ENCODE assay signal across 15 mouse cellular contexts in the genomic region with DNA sequence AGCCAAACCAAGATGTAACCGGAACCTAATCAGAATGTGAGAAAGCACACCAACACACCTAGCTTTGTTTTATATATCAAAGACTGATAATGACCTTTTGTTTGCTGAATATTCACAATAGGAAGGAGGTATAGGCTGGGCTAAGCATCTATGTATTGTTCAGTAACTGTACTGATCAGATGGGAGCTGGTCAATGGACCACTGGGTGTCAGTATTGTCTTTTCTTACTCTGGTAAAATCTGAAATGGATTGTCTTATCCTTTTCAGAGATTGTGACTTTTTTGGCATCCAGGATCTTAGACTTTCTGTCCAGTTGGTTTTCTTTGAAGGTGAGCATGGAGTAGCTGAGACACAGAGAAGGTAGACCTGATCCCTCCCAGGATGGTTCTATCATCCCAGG.
DNase-seq lines count a peak whose midpoint lies in the region; ATAC-seq and TF ChIP-seq lines count a peak whose summit lies in the region.
"Had no signal": no experiment of that assay in that cellular context is flagged by ENCODE, and none has a peak within 500 bp of the region (broad histone marks: within the 10 kb centered on the region; RNA-seq: fewer than 3 reads in every experiment).

No protein-coding gene starts in this region.

- no peaks in the 10 kb centered on the region for H3K27me3 ChIP-seq in hindbrain, embryonic 16.5 days (replicated peaks; ENCODE audit: control insufficient read depth, insufficient read depth, low read length)
- no peaks in the 10 kb centered on the region for H3K27me3 ChIP-seq in hindbrain, embryonic 11.5 days (ENCODE audit: control insufficient read depth, insufficient read depth, low read length)
- no peaks in the 10 kb centered on the region for H3K27me3 ChIP-seq in lung, postnatal 0 days (replicated peaks; ENCODE audit: insufficient read depth, low read length)
- no peaks in the 10 kb centered on the region for H3K27me3 ChIP-seq in midbrain, postnatal 0 days (ENCODE audit: insufficient read depth, low read length)
- H3K27me3 ChIP-seq: embryonic facial prominence, embryonic 15.5 days; heart, embryonic 13.5 days; liver, embryonic 13.5 days had no signal

- TF ChIP-seq CTCF in lung, postnatal 0 days (IDR thresholded peaks at IDR 0.05): peak; percentile 40
- TF ChIP-seq CTCF in midbrain, postnatal 0 days (IDR thresholded peaks at IDR 0.05): peak; percentile 77

- no peak for TF ChIP-seq EP300 in lung, postnatal 0 days (IDR thresholded peaks at IDR 0.05)

- H3K36me3 ChIP-seq in hindbrain, embryonic 16.5 days (ENCODE audit: control insufficient read depth, insufficient read depth, low read length): no peaks in the 10 kb centered on the region
- no peaks in the 10 kb centered on the region for H3K36me3 ChIP-seq in hindbrain, embryonic 11.5 days (ENCODE audit: control insufficient read depth, insufficient read depth, low read length)
- H3K36me3 ChIP-seq in lung, postnatal 0 days (ENCODE audit: insufficient read depth, low read length): no peaks in the 10 kb centered on the region
- H3K36me3 ChIP-seq in midbrain, postnatal 0 days (ENCODE audit: insufficient read depth, low read length): no peaks in the 10 kb centered on the region
- H3K36me3 ChIP-seq: embryonic facial prominence, embryonic 15.5 days; heart, embryonic 13.5 days; liver, embryonic 13.5 days had no signal

- H3K9me3 ChIP-seq in hindbrain, embryonic 16.5 days (ENCODE audit: control insufficient read depth, low read length): no peaks in the 10 kb centered on the region
- H3K9me3 ChIP-seq in hindbrain, embryonic 11.5 days (ENCODE audit: control insufficient read depth, low read length): no peaks in the 10 kb centered on the region
- no peaks in the 10 kb centered on the region for H3K9me3 ChIP-seq in lung, postnatal 0 days (ENCODE audit: low read length)
- H3K9me3 ChIP-seq in midbrain, postnatal 0 days (ENCODE audit: low read length): no peaks in the 10 kb centered on the region
- H3K9me3 ChIP-seq: embryonic facial prominence, embryonic 15.5 days; heart, embryonic 13.5 days; liver, embryonic 13.5 days had no signal

- no peak overlapping the region for H3K4me2 ChIP-seq in hindbrain, embryonic 16.5 days (ENCODE audit: low read length)
- no peak overlapping the region for H3K4me2 ChIP-seq in hindbrain, embryonic 11.5 days (replicated peaks; ENCODE audit: low read depth, low read length)
- no peak overlapping the region for H3K4me2 ChIP-seq in lung, postnatal 0 days (replicated peaks; ENCODE audit: low read depth, low read length)
- no peak overlapping the region for H3K4me2 ChIP-seq in midbrain, postnatal 0 days (ENCODE audit: low read depth, low read length, poor library complexity, severe bottlenecking)
- H3K4me2 ChIP-seq: embryonic facial prominence, embryonic 15.5 days; heart, embryonic 13.5 days; liver, embryonic 13.5 days had no signal

- no peak overlapping the region for H3K9ac ChIP-seq in hindbrain, embryonic 16.5 days (ENCODE audit: low read depth, low read length)
- no peak overlapping the region for H3K9ac ChIP-seq in hindbrain, embryonic 11.5 days (ENCODE audit: low read depth, low read length)
- H3K9ac ChIP-seq in lung, postnatal 0 days (replicated peaks; ENCODE audit: low read depth): no peak overlapping the region
- H3K9ac ChIP-seq in midbrain, postnatal 0 days (replicated peaks; ENCODE audit: low read length, poor library complexity, severe bottlenecking): no peak overlapping the region
- H3K9ac ChIP-seq: embryonic facial prominence, embryonic 15.5 days; heart, embryonic 13.5 days; liver, embryonic 13.5 days had no signal

- H3K27ac ChIP-seq in hindbrain, embryonic 16.5 days (ENCODE audit: low read depth, low read length): no peak overlapping the region
- no peak overlapping the region for H3K27ac ChIP-seq in hindbrain, embryonic 11.5 days (ENCODE audit: low read depth, low read length)
- H3K27ac ChIP-seq in lung, postnatal 0 days (ENCODE audit: low read length): no peak overlapping the region
- H3K27ac ChIP-seq in midbrain, postnatal 0 days (ENCODE audit: low read depth, low read length): no peak overlapping the region
- H3K27ac ChIP-seq: embryonic facial prominence, embryonic 15.5 days; heart, embryonic 13.5 days; liver, embryonic 13.5 days had no signal

- ATAC-seq in hindbrain, embryonic 16.5 days: peak; percentile 76; the same call in 1 of the 2 replicates
- no peak for ATAC-seq in hindbrain, embryonic 11.5 days (ENCODE audit: low FRiP score)
- ATAC-seq in lung, postnatal 0 days: no peak
- ATAC-seq in midbrain, postnatal 0 days (ENCODE audit: low FRiP score): no peak
- no peak for ATAC-seq in megakaryocyte, adult 5-6 weeks (ENCODE audit: poor library complexity, severe bottlenecking)

- DNase-seq in embryo, embryonic 11 days: peak; percentile 4
- DNase-seq in embryo, embryonic 10.5 days (ENCODE audit: low spot score): no peak
- DNase-seq in hindbrain, embryonic 11.5 days (ENCODE audit: low spot score): no peak
- peak; percentile 11 for DNase-seq in lung, postnatal 0 days (ENCODE audit: low spot score)
- no peak for DNase-seq in lung, postnatal 14 days
- DNase-seq in midbrain, postnatal 0 days (ENCODE audit: low spot score): peak; percentile 77
- DNase-seq: adrenal gland, adult 2 months; cerebellum, adult 11 months; kidney, adult 11 months; liver, embryonic 13.5 days; spleen, adult 18-20 months had no signal

- no peaks in the 10 kb centered on the region for H3K4me1 ChIP-seq in hindbrain, embryonic 16.5 days (ENCODE audit: control insufficient read depth, insufficient read depth, low read depth, low read length)
- H3K4me1 ChIP-seq in hindbrain, embryonic 11.5 days (replicated peaks; ENCODE audit: control insufficient read depth, insufficient read depth, low read length): no peaks in the 10 kb centered on the region
- H3K4me1 ChIP-seq in lung, postnatal 0 days (ENCODE audit: insufficient read depth, low read depth, low read length): no peaks in the 10 kb centered on the region
- no peaks in the 10 kb centered on the region for H3K4me1 ChIP-seq in midbrain, postnatal 0 days (ENCODE audit: insufficient read depth, low read length)
- H3K4me1 ChIP-seq: embryonic facial prominence, embryonic 15.5 days; heart, embryonic 13.5 days; liver, embryonic 13.5 days had no signal

- 78% methylated on average over 1 of the region's 1 CpGs for WGBS in hindbrain, embryonic 16.5 days
- WGBS in hindbrain, embryonic 11.5 days: 89% methylated on average over 1 of the region's 1 CpGs
- WGBS in lung, postnatal 0 days: 85% methylated on average over 1 of the region's 1 CpGs
- 96% methylated on average over 1 of the region's 1 CpGs for WGBS in midbrain, postnatal 0 days

- no peak overlapping the region for H3K4me3 ChIP-seq in hindbrain, embryonic 16.5 days (ENCODE audit: low read length)
- H3K4me3 ChIP-seq in hindbrain, embryonic 11.5 days (ENCODE audit: low read depth, low read length): no peak overlapping the region
- no peak overlapping the region for H3K4me3 ChIP-seq in lung, postnatal 0 days (ENCODE audit: low read depth, low read length)
- H3K4me3 ChIP-seq in midbrain, postnatal 0 days (ENCODE audit: low read depth, low read length): no peak overlapping the region
- H3K4me3 ChIP-seq: embryonic facial prominence, embryonic 15.5 days; heart, embryonic 13.5 days; liver, embryonic 13.5 days had no signal

Comparison
In these comparisons a context has a peak if more than half of its experiments do, and no peak if none do; other contexts are left out.
1. DNase-seq: peak in embryo, embryonic 11 days (single experiment), lung, postnatal 0 days (single experiment) and midbrain, postnatal 0 days (single experiment); none in embryo, embryonic 10.5 days (single experiment), hindbrain, embryonic 11.5 days (single experiment) and lung, postnatal 14 days (single experiment).